Mouse (Mus musculus) olfactory bulb, adult 2 months (tissue): ENCODE measurements around the gene Phb.

Source experiments
- CTCF ChIP-seq: fragments of 200-500 bp; IDR thresholded peaks from 2 replicates; pipeline ENCODE4 v1.5.1; 2012; ENCODE audit warnings: low read depth, mild to moderate bottlenecking, low read length, moderate library complexity; ENCODE audit not compliant: insufficient read depth
- POLR2A ChIP-seq: fragments of 200-500 bp; IDR thresholded peaks from 2 replicates; pipeline ENCODE4 v1.6.1; 2012; ENCODE audit warnings: mild to moderate bottlenecking, low read depth, low read length, moderate library complexity; ENCODE audit not compliant: insufficient read depth

DNA sequence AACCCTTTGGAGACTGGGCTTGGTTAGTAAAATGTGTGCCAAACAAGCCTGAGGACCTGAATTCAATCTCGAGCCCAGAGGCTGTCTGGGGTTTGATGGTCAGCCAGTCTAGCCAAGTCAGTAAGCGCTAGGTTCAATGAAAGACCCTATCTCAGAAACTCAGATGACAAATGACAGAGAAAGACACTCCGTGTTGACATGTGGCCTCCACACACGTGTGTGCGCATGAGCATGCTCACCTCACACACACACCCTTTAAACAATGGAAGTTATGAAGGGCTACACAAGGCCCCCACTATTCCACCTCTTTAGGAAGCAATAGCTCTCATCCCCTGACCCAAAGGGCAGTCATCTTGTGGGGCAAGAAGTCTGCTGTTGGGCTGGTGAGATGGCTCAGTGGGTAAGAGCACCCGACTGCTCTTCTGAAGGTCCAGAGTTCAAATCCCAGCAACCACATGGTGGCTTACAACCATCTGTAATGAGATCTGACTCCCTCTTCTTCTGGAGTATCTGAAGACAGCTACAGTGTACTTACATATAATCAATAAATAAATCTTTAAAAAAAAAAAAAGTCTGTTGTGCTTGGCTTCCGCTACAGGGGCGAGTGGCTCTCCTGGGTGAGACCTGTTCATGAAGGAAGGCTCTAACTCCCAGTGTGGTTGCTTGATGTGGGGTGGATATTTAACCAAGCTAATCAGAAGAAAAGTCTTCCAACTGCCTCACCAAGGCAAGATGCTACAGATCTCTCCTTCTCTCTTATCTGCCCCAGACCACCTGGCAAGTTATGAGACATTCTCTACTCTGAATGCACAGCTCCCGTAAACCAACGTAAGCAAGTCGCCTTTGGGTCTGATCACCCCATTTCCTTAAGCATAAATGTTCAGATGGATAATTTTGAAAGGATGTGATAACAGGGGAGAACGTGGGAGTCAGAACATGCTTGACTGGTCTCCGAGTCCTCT lies 34.3 kb downstream of the Phb start:
- TF ChIP-seq POLR2A (no peak), CTCF (no peak)
